Mouse (Mus musculus): ENCODE measurements at regions not wholly inside any gene's neighbourhood (a gene's known extent, or its start where the extent isn't known, plus 50 kb on each side); places are given as distances from the start of the nearest gene placed in this dataset.

- DNase-seq (ENCODE audit: low read depth) = no peak
These were observed 332.4 kb upstream of the Sox9 start for GRCm38 (mm10) chr11:112449632-112450031.

GRCm38 (mm10) chr11:112450227-112450626 lies 331.8 kb upstream of the Sox9 start:
- no peak for DNase-seq (ENCODE audit: low read depth)

- no peak for DNase-seq (ENCODE audit: low read depth)
These were observed 323.9 kb upstream of the Sox9 start for GRCm38 (mm10) chr11:112458075-112458474.

GRCm38 (mm10) chr11:112463121-112463520 lies 318.9 kb upstream of the Sox9 start:
- DNase-seq (ENCODE audit: low read depth) = no peak

GRCm38 (mm10) chr11:112464386-112464785 lies 317.6 kb upstream of the Sox9 start:
- DNase-seq (ENCODE audit: low read depth) = no peak

GRCm38 (mm10) chr11:112470336-112470735 lies 311.7 kb upstream of the Sox9 start:
- DNase-seq (ENCODE audit: low read depth) = no peak

GRCm38 (mm10) chr11:112473237-112473636 lies 308.8 kb upstream of the Sox9 start:
- peak; percentile 88 for DNase-seq (ENCODE audit: low read depth)

GRCm38 (mm10) chr11:112473681-112474080 lies 308.3 kb upstream of the Sox9 start:
- peak; percentile 44 for DNase-seq (ENCODE audit: low read depth)

- DNase-seq (ENCODE audit: low read depth) = peak; percentile 26
These were observed 301.7 kb upstream of the Sox9 start for GRCm38 (mm10) chr11:112480360-112480759.

GRCm38 (mm10) chr11:112501781-112502180 lies 280.2 kb upstream of the Sox9 start:
- no peak for DNase-seq (ENCODE audit: low read depth)

GRCm38 (mm10) chr11:112519076-112519475 lies 262.9 kb upstream of the Sox9 start:
- DNase-seq (ENCODE audit: low read depth) = no peak

- no peak for DNase-seq (ENCODE audit: low read depth)
These were observed 257.0 kb upstream of the Sox9 start for GRCm38 (mm10) chr11:112524983-112525382.

- no peak for DNase-seq (ENCODE audit: low read depth)
These were observed 239.5 kb upstream of the Sox9 start for GRCm38 (mm10) chr11:112542573-112542972.

- DNase-seq (ENCODE audit: low read depth) = no peak
These were observed 238.6 kb upstream of the Sox9 start for GRCm38 (mm10) chr11:112543473-112543872.

- DNase-seq (ENCODE audit: low read depth) = no peak
These were observed 236.6 kb upstream of the Sox9 start for GRCm38 (mm10) chr11:112545231-112546010.

GRCm38 (mm10) chr11:112546162-112546561 lies 235.9 kb upstream of the Sox9 start:
- DNase-seq (ENCODE audit: low read depth) = no peak

- no peak for DNase-seq (ENCODE audit: low read depth)
These were observed 229.2 kb upstream of the Sox9 start for GRCm38 (mm10) chr11:112552838-112553237.

GRCm38 (mm10) chr11:112563027-112563426 lies 219.0 kb upstream of the Sox9 start:
- no peak for DNase-seq (ENCODE audit: low read depth)

- DNase-seq (ENCODE audit: low read depth) = no peak
These were observed 217.3 kb upstream of the Sox9 start for GRCm38 (mm10) chr11:112564706-112565215.

GRCm38 (mm10) chr11:112566071-112566470 lies 216.0 kb upstream of the Sox9 start:
- no peak for DNase-seq (ENCODE audit: low read depth)

- DNase-seq (ENCODE audit: low read depth) = no peak
These were observed 194.6 kb upstream of the Sox9 start for GRCm38 (mm10) chr11:112587386-112587785.

GRCm38 (mm10) chr11:112588088-112588487 lies 193.9 kb upstream of the Sox9 start:
- DNase-seq (ENCODE audit: low read depth) = no peak

GRCm38 (mm10) chr11:112590214-112590613 lies 191.8 kb upstream of the Sox9 start:
- no peak for DNase-seq (ENCODE audit: low read depth)
